Mouse (Mus musculus) cerebellum, adult 8-10 months (tissue): ENCODE measurements around the gene Padi1.

Experiments
- DNase-seq: peaks from one replicate; pipeline ENCODE4 v3.0.0; 2022

Gene Padi1

DNA sequence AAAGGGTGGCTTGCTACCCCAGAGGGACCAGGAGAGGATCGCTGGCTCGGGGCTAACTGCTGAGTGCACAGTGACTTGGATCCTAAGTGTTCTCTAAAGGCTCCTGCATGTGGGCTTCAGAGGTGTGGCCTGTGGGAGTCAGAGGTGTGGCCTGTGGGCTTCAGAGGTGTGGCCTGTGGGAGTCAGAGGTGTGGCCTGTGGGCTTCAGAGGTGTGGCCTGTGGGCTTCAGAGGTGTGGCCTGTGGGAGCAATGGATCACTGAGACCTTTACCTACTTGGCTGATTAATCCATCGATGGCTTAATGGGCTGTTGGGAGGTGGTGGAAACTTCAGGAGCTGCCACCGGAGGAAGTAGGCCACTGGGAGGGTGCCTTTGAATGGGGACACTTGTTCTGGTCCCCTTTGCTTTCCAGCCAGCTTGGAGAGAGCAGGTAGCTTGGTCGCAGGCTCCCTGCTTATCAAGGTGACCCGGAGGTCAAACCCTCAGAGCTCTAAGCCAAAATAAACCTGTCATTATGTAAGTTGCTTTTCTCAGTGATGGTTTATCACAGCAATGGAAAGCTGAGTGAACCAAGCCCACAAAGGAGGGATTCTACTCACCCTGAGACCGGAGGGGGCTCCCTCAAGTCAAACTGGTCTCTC lies 14.7 kb upstream of the Padi1 start:
- no peak for DNase-seq

DNA sequence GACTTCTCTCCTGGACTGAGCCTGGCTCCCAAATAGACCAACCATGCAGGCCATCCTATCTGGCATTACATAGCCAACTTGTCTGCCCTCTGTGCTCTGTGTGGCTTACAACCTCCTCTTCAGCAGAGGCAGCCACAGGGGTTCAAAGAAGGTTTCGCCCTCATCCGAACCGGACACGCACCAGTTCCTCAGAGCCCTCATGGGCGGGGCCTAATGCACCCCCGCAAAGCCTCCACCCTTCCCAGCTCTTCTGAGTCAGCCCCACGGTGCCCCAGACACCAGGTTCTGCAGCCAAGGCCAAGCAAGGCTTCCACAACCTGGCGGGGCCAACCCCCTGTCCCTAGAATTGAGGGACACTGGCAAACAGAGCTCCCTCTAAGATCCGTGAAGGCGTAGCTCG lies 13.7 kb upstream of the Padi1 start:
- no peak for DNase-seq

DNA sequence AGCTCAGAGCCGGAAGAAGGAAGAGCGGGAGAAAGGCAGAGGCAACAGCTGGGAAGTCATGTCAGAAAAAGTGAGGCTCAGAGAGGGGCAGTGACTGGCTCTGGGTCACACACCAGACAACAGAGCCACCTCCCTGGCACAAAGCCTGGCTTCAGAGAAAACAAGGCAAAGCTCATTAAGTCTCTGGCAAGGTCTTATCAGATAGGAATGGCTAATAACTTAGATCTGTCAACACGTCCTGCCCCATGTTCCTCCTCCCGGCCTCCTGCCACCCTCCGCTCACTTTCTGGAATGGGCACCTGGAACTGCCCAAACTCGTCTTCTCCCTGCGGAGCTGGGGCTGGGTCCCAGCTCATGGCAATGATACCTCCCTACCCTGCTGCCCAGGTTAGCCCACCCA lies 12.2 kb upstream of the Padi1 start:
- no peak for DNase-seq

DNA sequence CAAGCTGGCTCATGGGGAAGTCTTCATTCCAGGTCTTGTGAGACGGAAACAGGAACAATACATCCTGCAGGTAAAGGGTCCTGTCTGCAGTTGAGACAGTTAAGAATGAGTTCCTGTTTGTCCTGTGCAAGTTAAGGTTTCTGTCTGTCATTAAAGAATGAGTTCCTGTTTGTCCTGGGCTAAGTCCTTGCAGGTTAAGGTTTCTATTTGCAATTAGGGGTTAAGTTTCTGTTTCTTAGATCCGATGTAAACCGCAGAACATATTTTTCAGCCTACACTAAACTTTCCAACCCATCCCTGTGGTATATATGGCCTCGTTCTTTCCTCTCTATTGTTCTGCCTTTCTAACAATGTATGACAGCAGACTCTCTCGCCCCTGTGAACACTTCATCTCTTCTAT lies 11.5 kb upstream of the Padi1 start:
- no peak for DNase-seq

DNA sequence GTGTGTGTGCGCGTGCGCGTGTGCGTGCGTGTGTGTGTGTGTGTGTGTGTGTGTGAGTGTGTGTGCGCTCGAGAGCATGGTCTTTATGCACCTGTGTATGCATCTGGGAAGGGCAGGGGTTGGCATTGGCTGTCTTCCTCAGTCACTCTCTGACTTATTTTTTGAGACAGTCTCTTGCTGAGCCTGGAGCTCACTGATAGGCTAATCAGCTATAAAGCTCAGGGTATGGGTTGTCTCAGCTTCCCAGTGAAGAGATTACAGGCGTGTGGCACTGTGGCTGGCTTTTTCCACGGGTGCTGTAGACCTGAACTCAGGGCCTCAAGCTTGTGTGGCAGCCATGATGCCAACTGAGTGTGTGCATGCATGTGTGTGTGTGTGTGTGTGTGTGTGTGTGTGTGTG lies 9.6 kb upstream of the Padi1 start:
- DNase-seq = no peak

DNA sequence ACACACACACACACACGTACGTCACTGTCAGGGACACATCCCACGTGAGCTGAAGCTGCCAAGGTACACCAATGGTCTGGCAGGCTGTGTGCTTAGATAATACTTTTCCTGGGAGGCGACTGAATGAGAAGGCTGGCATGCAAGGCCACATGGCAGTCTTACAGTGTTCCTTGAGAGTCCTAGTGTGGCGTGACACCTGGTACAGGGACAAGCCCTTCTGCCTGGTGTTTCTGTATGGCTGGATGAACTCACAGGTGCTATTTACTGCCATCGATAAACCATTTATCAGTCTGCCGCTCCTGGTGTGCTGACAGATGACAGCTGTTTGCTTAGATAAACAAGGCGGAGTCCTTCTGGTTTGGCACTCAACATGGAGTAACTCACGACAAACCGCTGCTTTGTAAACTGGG lies 8.9 kb upstream of the Padi1 start:
- DNase-seq = no peak

DNA sequence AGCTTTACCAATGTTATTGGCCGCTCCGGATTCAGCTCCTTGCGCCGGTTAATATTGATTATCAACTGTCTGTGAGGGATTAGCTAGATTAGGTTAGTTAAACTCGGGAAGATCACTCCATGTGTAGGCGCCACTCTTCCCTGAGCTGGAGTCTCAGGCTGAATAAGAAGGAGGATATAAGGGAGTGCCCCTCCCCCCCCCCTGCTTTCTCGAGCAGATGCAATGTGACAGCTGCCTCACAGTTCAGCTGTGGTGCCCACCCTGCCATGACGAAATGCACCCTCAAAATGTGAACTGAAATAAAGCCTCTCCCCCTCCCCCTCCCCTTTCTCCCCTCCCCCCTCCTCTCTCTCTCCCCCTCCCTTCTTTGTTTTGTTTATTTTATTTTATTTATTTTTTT lies 8.0 kb upstream of the Padi1 start:
- no peak for DNase-seq

DNA sequence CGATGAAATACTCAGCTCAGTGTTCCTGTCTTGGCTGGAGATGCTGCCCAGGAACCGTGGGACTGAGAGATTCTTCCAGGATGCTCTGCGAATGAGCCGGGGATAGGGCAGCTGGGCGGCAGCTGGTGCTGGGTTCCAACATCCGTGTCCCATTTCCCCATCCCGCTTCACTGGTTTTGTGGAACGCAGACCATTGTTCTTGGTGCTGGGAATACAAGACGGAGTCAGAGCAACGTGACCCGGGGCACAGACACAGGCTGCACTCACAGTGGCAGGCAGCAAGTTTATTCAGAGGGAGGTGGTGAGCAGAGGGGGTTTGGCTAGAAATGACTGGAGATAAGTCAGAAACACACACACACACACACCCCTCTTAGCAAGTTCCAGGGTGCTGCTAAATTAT lies 3.7 kb upstream of the Padi1 start:
- no peak for DNase-seq

DNA sequence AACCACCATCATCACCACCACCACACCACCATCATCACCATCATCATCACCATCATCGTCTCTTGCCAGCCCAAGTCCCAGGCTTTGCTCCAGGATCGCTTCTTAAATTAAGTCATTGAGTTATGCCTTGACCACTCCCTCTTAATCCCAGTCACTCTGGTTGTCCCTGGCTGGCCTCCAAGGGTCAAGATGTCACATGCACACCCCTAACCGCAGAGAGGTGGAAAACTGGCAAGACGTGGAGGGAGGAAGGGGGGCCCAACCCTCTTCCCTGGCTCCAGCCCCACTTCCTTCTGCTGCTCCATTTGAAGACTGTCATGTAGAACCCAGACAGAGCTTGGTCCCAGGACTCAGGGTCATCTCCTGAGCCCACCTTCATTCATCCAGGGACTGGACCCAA lies 587 bp downstream of the Padi1 start:
- no peak for DNase-seq

DNA sequence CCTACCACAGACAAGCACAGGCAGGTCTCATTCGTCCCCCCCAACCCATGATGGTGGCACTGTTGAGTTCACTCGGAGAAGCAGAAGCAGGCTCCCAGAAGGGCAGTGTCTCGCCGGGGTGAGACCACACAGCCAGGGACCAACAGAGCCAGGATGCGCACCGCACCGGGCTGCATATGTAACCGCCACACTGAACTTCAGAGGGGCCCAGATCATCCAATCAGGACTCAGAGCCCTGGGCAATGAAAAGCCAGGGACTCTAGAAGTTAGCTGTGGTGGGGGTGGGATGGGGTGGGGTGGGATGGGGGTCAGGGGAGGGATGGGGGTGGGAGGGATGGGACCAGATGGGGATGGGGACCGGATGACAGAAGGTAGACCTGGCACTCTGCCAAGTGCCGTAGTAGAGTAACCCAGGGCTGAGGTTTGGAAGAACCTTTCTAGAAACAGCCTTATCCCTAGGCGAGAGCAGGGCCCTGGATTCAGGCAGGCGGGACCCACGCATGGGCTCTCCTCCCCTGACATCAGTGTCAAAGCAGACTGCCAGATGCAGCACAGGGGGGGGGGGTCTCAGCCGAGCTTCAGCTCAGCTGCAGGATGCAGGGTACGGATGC lies 1.8 kb downstream of the Padi1 start:
- DNase-seq = no peak

DNA sequence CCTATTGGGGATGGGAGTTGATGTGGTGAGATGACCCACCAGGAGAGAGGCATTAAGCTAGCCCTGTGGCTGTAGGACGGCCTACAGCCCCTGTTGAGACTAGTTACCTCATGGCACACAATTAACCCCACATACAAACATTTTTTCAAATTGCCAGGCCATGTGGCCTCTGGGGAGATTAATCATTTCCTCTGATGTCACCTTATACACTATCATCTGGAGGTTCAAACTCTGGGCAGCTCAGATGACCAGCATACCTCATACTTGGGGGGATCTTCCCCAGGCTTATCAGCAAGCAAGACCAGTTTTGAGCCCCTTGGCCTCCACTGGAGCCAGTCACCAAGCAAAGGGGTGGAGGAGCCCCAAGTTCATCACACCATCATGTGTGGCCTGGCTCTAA lies 2.7 kb downstream of the Padi1 start:
- no peak for DNase-seq

DNA sequence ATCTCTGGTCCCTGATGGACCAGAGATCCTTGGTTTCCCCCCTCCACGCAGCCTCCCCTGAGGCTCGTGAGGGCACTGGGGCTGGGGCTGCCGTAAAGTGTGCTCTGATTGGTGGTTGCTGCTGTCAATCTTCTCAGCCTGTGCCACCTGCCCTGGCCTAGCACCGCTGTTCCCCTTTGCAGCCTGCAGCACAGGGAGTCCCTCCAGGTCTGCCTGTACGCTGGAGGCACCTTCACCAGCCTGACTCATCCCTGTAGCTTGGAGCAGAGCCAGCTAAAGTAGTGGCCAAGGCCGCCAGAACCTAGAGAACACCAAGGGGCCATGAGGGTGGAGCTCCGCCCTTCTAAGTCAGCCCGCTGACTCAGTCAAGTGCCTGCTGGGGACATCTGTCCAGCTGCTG lies 7.7 kb downstream of the Padi1 start:
- DNase-seq = no peak

DNA sequence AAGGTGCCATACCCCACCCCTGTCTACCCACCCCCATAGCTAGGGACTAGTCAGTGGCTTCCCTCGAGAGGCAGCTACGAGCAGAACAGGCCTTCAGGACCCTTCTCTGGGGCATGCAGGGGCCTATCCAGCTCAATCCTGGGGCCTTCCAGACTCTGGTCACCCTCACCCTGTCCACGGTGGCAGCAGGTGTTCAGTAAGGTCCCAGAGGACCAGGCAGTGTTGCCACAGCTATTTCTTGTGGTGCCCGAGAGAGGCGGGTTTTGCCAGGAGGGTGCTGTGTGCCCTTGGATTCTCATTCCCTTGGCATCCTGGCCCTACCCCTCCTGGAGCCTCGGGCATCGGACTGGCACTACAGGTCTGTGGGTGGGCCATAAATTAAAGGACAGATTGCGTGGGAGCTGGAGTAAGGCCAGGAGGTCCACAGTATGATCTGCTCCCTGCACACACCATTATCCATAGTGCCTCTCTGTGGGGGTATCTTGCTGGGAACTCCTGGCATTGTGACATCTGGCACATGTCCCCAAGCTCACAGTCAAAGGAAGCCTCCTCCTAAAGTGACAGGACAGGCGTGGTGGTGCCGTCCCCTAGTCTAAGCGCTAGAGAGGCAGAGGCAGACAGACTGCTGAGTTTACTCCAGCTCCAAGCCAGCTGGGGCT lies 9.2 kb downstream of the Padi1 start:
- DNase-seq = no peak

DNA sequence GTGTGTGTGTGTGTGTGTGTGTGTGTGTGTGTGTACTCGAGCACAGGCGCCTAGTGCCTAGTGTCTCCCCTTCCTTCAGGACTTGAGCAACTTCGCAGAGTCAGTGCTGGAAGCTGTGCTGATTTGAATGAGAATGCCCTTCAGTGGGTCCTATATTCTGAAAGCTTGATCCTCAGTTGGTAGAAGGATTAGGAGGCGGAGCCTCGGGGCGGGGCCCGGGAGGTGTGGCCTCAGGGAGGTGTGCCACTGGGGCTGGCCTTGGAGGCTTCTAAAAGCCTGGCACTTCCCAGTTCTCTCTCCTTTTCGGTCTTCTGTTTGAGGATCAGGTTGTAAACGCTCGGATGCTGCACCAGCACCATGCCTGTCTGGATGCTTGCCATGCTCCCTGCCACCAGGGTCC lies 9.9 kb downstream of the Padi1 start:
- no peak for DNase-seq

DNA sequence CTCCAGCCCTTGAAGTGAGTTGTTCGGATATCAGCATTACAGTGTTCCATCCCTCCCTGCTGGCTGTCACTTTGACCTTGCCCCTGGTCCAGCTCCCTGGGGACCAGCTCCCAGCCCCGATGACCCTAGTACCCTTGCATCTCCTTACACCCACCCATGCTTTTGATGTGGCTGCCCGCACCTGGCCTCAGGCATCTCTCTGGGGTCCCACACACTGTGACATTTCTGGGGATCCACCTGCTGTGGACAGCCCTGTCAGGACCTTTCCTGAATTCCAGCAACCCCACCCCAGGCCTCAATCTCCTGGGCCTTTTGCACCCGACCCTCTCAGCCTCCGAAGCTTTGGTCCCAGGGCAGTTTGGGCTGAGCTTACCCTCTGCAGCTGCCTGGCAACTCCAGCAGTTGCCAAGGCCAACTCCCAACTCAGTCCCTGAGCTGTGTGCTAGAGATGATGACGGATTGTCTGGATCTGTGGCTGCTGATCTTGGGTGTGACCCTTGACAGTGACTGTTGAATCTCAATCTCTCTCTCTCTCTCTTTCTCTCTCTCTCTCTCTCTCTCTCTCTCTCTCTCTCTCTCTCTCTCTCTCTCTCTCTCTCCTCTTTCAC lies 11.1 kb downstream of the Padi1 start:
- DNase-seq = no peak

DNA sequence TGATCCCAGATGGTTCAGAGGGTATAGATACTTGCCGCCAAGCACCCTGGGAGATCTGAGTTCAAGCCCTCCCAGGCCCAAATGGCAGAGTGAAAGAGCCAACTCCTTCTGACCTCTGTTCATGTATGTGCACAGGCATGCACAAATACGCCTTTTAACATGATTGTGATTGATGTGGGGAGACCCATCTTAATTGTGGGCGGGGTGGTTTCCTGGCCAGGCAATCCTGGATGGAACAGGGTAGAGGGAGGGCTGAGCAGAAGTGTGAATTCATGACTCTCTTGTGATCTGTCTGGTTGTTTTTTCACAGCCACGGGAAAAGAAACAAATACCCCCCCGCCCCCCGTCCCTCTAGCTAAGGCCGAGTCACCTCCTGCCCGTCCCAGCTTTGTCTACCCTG lies 12.8 kb downstream of the Padi1 start:
- DNase-seq = no peak

DNA sequence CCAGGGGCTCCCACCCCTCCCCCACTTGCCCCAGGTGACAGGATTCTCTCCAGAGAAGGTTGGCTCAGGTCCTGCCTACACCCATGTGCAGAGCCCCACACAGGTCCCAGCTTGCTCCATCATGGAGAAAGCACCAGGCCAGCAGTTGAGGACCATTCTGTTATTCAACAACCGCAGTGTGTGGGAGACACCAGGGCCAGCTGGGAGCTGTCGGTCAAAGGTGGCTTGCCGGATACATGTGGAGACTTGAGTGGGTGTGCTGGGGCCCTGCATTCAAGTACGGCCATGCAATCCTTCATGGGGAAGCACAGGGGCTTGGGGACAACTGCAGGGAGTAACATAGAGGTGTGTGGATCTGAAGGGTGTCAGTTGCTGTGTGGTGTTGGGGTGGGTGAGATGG lies 13.8 kb downstream of the Padi1 start:
- no peak for DNase-seq

DNA sequence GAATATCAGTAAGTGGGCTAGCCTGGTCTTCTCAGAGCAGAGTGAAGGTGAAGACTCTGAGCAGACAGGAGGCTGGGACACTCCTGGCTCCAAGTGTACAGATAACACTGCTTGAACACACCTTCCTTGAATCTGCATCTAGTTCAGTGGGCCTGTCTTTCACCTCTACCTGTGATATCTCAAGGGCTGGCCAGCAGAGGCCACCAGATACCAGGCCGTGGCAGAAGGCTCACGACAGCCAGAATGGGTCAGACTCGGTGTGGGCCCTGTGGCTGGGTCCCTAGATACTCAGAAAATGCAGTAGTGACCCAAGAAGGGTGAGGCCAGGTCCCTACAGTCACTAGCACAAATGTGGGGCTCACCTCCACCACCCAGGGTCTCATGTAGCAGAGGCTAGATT lies 18.3 kb downstream of the Padi1 start:
- no peak for DNase-seq

DNA sequence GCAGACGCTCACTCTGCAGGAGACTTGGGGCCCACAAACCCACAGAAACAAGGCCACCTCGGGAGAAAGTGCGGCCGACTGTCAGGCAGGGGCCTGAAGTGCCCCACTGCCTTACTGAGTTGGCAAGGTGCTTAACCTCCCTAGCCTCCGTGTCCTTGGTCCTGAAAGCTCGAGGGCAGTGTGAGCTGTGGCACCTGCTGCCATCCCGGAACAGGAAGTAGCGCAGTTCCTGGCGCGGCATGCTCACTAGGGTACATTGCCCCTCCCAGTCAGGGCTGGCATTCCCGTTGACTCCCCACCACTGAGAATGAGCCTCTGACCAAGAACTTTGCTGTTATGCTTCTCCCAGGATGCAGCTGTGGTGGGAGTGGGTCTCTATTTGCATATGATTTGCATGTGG lies 19.6 kb downstream of the Padi1 start:
- DNase-seq = no peak

DNA sequence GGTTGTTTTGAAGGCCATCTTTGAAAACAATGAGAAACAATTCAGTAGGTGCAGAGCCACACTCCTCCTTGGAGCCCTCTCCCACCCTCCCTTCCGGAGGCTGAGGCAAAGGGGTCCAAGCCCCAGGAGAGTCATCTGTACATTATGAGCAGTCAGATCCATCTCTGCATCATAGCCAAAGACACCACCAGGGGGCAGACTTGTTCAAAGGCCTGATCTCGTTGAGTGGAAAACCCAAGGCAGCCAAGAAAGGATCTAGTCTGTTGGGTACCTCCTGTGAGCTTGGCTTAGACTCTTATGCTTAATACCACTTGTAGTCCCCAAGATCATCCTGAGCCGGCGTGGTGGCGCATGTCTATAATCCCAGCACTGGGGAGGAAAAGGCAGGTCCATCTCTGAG lies 23.6 kb downstream of the Padi1 start:
- DNase-seq = peak; percentile 40

DNA sequence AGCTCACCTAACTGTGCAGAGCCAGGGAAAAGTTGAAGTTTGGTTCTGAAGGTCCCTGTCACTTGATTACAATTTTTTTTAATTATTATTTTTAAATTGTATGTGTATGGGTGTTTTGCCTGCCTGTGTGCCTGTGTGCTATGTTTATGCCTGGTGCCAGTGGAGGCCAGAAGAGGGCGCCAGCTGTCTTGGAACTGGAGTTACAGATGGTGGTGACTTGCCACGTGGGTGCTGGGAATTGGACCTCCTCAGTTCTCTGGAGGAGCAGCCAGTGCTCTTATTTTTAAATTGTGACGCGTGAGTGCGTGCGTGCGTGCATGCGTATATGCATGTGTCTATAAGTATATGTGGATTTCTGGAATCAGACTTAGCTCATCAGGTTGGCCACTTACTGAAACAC lies 28.2 kb downstream of the Padi1 start:
- DNase-seq = no peak

DNA sequence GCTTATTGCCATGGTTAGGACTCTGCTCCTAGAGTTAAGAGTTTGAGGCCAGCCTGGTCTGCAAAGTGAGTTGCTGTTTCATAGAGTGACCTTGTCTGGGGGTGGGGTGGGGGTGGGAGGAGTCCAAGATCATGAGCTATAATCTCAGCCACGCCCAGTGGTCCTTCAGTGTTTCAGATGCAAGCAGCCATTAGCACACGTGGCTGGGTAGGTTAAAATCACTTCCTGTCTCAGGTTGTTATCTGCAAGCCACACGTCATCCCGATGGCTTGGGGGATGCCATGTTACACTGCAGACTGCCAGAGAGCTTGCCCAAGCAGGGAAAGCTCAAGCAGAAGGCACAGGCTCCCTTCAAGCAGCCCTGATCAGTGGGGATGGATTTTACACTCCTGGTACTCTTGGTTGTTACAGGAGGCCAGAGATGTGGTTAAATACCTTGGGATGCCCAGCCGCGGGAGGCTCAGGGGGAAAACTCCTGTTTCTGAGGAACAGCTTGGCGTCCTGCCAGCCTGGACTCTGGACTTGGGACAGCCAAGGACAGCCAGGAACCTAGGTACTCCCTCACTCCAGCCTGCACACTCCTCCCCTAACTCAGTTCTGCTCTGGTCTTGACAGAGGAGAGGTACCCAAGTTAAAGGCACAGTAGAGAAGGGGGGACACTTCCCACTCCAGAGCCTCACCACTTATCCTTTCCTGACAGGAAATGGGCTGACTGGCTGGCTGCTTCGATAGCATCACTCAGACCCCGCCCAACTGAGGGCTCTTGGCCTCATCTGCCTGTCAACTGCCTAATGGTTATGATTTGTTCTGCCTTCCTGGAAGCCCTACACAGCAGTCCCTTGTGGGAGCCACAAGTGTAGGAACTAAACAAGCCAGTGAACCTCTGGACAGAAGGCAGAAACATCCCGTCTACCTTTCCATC lies 29.3 kb downstream of the Padi1 start:
- DNase-seq = no peak

DNA sequence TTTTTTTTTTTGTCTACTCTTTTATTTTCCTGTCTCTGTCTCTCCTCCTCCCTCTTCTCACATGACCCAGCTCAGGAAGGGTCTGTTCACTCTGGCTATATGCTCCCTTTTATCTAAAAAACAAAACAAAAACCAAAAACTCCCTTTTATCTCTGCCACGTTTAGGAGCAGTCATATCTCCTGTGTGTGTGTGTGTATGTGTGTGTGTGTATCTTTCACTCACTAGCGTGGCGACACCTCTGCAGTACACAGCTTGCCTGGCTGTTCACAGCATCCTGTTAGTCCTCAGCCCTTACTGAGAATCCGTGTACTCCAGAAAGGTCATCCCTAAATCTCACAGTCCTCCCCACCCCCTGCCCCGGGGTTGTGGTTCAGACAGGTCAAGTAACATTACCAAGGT lies 30.1 kb downstream of the Padi1 start:
- DNase-seq = no peak
